Mouse (Mus musculus): Measurements from ENCODE around the gene Camk1d.

DNA sequence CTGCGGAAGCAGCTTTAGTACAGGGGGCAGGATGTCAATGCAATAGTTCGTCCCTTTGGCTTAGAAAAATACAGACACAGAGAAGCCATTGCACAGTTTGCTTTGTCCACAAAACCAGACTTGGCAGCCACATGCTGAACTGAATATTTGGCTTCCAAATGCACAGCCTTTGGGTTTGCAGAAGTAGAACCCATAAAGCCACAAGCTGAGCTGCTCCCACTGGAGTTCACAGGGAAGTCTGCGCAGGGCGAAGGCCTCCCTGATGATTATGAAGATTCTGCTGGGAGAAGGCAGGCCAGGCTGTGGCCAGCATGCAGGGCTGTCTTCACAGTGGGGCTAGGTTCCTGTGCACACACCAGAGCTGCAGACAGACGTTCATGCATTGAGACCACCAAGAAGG, 419.9 kb downstream of the Camk1d start:
- no peak for TF ChIP-seq POLR2A (IDR thresholded peaks at IDR 0.05; ENCODE audit: borderline replicate concordance, extremely low read depth, insufficient read depth, insufficient read length, poor library complexity, severe bottlenecking)
- no peak for TF ChIP-seq CTCF (IDR thresholded peaks at IDR 0.05; ENCODE audit: borderline replicate concordance, extremely low read depth, insufficient read depth, insufficient read length)
